Mouse (Mus musculus) macrophage (primary cell): ENCODE results near the gene Gm21173. TPM values are rescaled to one million over a fixed set of nuclear protein-coding genes. Genes with fewer than 3 reads are reported as not detected.
"Not testable (repeated sequence)": the region's sequence is repeated elsewhere in the genome, so short reads cannot be mapped to it uniquely, and the experiment has no call there.

Source experiments
- H3K27ac ChIP-seq: fragments of 350-480 bp; formaldehyde crosslinking; 2 replicates; pipeline ENCODE4 v1.9.0; 2021
- H3K36me3 ChIP-seq: fragments of 350-480 bp; formaldehyde crosslinking; 2 replicates; pipeline ENCODE4 v1.9.0; 2021; ENCODE audit errors: inconsistent target
- H3K4me3 ChIP-seq: fragments of 350-480 bp; formaldehyde crosslinking; 2 replicates; pipeline ENCODE4 v1.9.0; 2021; ENCODE audit errors: inconsistent target
- H3K79me2 ChIP-seq: fragments of 350-480 bp; formaldehyde crosslinking; 2 replicates; pipeline ENCODE4 v1.9.0; 2021; ENCODE audit errors: inconsistent target
- WGBS: methylation state at CpG from one replicate; pipeline ENCODE4 v1.1.7; 2026; ENCODE audit warnings: inconsistent platforms; ENCODE audit not compliant: missing documents; 5-methylcytosine and 5-hydroxymethylcytosine counted together
- polyA plus RNA-seq: library from polyadenylated mRNA; stranded (reverse); fragments of 250-400 nt; gene quantifications from 3 replicates; pipeline ENCODE4 v1.2.4, GENCODE M21; 2018; ENCODE audit warnings: inconsistent platforms
- total RNA-seq, 78 experiments: library from RNA; depleted of rRNA; stranded (reverse); fragments of 250-400 nt; gene quantifications; 1 replicate in 9 of 78; 2 replicates in 24 of 78; 3 replicates in 43 of 78; 4 replicates in 2 of 78; pipeline ENCODE4 v1.2.4; 2018; ENCODE audit warnings: inconsistent platforms in 56 of 78

The Gm21173 gene
- total RNA-seq (2018; cell fraction: chromatin; rRNA removed), result not detected
- total RNA-seq (2018; cell fraction: cytosol; rRNA removed), result not detected
- total RNA-seq (2018; cell fraction: nucleus; rRNA removed), result not detected
- not detected in 3 replicates for polyA plus RNA-seq

GRCm38 (mm10) chrY:76761300-76761699 is at the start of gene Gm21173:
Gene Gm21173 (plus strand): TSS chrY:76761600.
- not testable (repeated sequence) for H3K79me2 ChIP-seq, H3K4me3 ChIP-seq, H3K36me3 ChIP-seq, H3K27ac ChIP-seq
- no CpG with 5 or more reads among the region's 5 CpGs for WGBS
